Mouse (Mus musculus) cerebellum, adult 9-11 months (tissue): Measurements from ENCODE around the gene Tmem109.

Experiments
- DNase-seq: peaks from one replicate; pipeline ENCODE4 v3.0.0; 2022

Tmem109 gene

GRCm38 (mm10) chr19:10839010-10839892, 42.5 kb downstream of the Tmem109 start, which contains the start of gene Slc15a3:
Gene Slc15a3, plus strand, starts transcription at chr19:10839727.
- no peak for DNase-seq

DNA sequence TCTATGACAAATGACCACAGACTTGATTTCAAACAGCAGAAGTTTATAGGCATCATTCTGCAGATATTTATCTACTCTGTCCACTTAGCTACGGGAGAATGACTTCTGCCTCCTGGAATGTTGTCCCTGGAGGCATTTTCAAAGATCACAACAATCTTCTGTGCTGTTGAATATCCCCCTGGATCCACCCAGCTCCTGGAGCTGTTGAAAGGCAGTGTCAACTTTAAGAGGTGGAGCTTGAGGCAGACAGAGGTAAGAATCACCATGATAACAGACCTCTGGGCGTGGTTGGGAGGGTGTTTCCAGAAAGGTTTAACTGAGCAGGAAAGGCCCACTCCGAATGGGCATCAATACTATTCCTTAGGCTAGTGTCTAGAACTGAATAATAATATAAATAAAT, 46.1 kb downstream of the Tmem109 start:
- no peak for DNase-seq

GRCm38 (mm10) chr19:10833611-10834010, 48.2 kb downstream of the Tmem109 start:
- no peak for DNase-seq

GRCm38 (mm10) chr19:10832030-10832429, 49.8 kb downstream of the Tmem109 start:
- no peak for DNase-seq

DNA sequence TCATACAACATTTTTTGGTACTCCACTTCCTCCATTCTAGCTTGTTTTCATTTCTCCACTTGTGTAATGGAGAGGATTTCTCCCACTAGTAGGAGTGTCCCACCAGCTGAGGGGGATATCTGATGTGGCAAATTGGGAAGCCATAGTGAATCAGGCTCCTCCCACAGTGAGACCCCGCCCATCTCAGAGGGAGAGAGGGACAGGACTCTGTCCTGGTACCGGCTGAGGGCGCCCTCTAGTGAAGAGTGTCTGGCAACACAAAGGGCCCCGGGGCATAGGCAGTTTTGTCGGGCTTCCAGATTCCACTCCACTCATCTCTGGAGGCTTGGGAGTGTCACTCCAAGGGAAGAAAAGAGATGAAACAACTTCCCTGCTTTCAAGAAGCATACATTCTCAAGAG, 50.4 kb downstream of the Tmem109 start:
- peak; percentile 69 for DNase-seq

DNA sequence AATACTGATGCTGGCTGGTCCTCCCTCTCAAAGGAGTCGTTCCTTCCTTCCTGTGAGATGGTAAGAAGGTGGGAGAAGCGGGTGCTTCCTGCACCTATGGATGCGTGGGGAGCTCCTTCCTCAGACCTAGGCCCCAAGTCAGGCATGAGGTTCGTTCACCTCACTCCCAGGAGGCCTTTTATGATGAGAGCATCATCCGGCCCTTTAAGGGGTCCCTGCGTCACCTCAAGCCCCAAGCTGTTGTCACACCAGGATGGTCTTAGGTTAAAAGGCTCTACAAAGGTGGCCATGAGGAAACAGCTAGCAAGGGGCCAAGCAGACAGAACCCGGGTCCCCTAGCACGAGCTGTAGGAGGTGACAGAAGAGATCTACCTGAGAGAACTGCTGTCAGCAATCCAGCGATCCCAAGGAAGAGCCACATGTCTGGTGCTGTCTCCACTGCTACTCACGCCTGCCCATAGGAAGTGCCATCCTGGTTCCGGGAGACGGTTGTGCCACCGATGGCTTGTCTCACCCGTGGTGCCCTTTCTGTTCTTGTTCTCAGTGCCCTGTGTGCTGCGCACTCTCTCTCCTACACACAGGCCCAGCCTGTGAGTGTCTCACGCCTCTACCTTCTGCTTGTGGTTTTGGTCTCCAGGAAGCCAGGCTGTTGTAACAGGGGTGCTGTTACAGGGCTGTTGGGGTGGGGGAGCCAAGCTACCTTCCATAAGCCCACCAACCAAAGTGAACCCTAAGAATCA, 52.2 kb downstream of the Tmem109 start, which contains the start of gene Cd6:
TSS of gene Cd6 (minus strand) at position 623 of the 740 bp plus-strand sequence.
- DNase-seq, result no peak

DNA sequence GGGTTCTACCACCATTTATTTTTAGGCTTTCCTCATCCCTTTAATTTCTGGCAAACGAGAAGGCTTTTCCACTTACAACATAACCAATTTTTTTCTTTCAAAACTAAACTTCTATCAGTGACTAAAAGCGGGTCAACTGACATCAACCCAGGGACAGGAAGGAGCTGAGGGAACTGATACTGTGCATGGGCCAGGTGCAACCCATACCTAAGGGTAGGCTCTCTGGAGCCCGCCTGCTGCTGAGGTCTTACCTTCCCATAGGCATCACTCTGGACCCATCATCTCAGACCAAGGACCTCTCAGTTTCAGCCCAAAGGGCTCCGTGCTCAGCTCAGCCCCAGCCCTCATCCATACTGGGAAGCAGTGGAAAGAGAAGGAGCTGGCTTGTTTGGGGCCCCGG, 53.5 kb downstream of the Tmem109 start:
- no peak for DNase-seq

DNA sequence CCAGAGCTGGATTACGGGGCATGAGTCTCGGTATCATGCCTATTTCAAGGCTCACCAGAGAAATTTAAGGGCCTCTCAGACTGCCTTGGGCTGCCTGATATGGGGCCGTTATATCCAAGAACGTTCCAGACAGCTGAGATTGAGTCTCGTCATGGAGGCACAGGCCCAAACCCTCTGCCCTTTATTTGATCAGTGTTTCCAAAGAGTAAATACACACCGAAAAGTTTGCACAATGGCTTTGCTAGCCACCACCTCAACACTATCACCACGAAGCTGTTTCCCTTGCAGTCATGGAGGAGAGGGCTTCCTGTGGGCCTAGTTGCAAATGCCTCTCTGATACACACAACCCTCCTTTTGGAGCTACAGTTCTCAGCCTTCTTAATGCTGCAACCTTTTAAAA, 57.7 kb downstream of the Tmem109 start:
- DNase-seq, result no peak

DNA sequence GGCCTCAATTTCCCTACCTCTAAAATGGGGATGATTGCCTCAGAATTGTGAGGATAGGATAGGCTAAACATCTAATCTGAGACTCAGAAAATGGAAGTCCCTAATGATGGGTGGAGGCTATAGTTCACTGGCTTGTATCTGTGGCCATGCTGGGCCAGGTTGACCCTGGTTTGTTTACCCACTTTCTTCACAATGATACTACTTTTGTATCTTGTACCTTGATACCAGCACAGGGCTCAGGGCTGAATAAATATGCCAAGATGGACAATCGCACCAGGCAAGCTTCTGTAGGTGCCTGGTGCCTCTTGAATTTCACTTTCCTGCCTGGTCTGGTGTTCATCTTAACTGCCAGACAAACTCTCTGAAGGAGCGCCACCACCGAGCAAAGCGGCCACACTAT, 59.3 kb downstream of the Tmem109 start:
- no peak for DNase-seq

- no peak for DNase-seq
Measured at GRCm38 (mm10) chr19:10821319-10821718, 60.5 kb downstream of the Tmem109 start.
